Mouse (Mus musculus): Measurements from ENCODE around the gene Ypel4. TPM values are rescaled to one million over a fixed set of nuclear protein-coding genes. Genes with fewer than 3 reads are reported as not detected.

Gene Ypel4
- total RNA-seq, 1 experiment: 0.89 TPM

- no peak overlapping the region for H3K27ac ChIP-seq (ENCODE audit: insufficient read depth, low read depth, low read length, poor library complexity, severe bottlenecking)
- H3K4me1 ChIP-seq (ENCODE audit: control insufficient read depth in 2 of 2, insufficient read depth in 2 of 2, low read length in 2 of 2, poor library complexity in 1 of 2): peaks cover 3 to 25% of the 10 kb centered on the region in 2 experiments; a peak in 3 of 4 replicates
- no peaks in the 10 kb centered on the region for H3K9me3 ChIP-seq (ENCODE audit: control insufficient read depth, insufficient read depth, low read depth, low read length)
- H3K36me3 ChIP-seq (ENCODE audit: control insufficient read depth, insufficient read depth, low read length, poor library complexity, severe bottlenecking): no peaks in the 10 kb centered on the region
- in situ Hi-C loops (cut with MboI; ENCODE audit: low sequenced_read_pairs in 2 of 2, unreplicated experiment in 2 of 2): no loop called here
- no peak for DNase-seq (ENCODE audit: low read depth, low spot score)
- no peak overlapping the region for H3K9ac ChIP-seq (ENCODE audit: insufficient read depth, low read depth, low read length, poor library complexity, severe bottlenecking)
- H3K4me3 ChIP-seq (ENCODE audit: insufficient read depth in 1 of 2, low read depth in 1 of 2, low read length in 2 of 2, poor library complexity in 1 of 2, severe bottlenecking in 1 of 2): no peak overlapping the region
- no peak for TF ChIP-seq MAFK (IDR thresholded peaks at IDR 0.05; ENCODE audit: insufficient read depth, low read depth, low read length)
- no peak for TF ChIP-seq CHD2 (IDR thresholded peaks at IDR 0.05; ENCODE audit: low read depth, low read length)
- TF ChIP-seq ZC3H11A (IDR thresholded peaks at IDR 0.05; ENCODE audit: borderline replicate concordance, low read depth, low read length): no peak
- no peak for TF ChIP-seq HCFC1 (IDR thresholded peaks at IDR 0.05; ENCODE audit: borderline replicate concordance, insufficient read depth, low read length)
- no peak for TF ChIP-seq ZNF384 (IDR thresholded peaks at IDR 0.05; ENCODE audit: low read depth, low read length)
Measured at GRCm38 (mm10) chr2:84732394-84732793, 1.5 kb upstream of the Ypel4 start.

- H3K4me3 ChIP-seq (ENCODE audit: insufficient read depth in 1 of 2, low read depth in 1 of 2, low read length in 2 of 2, poor library complexity in 1 of 2, severe bottlenecking in 1 of 2): peak overlapping the region; percentile 47 to 61
- peaks cover 4 to 29% of the 10 kb centered on the region in 2 experiments; a peak in 3 of 4 replicates for H3K4me1 ChIP-seq (ENCODE audit: control insufficient read depth in 2 of 2, insufficient read depth in 2 of 2, low read length in 2 of 2, poor library complexity in 1 of 2)
- H3K9me3 ChIP-seq (ENCODE audit: control insufficient read depth, insufficient read depth, low read depth, low read length): no peaks in the 10 kb centered on the region
- no peak overlapping the region for H3K27ac ChIP-seq (ENCODE audit: insufficient read depth, low read depth, low read length, poor library complexity, severe bottlenecking)
- no peak for TF ChIP-seq ZC3H11A (IDR thresholded peaks at IDR 0.05; ENCODE audit: borderline replicate concordance, low read depth, low read length)
- no peak for TF ChIP-seq CHD2 (IDR thresholded peaks at IDR 0.05; ENCODE audit: low read depth, low read length)
- TF ChIP-seq MAFK (IDR thresholded peaks at IDR 0.05; ENCODE audit: insufficient read depth, low read depth, low read length): no peak
- no peak for TF ChIP-seq ZNF384 (IDR thresholded peaks at IDR 0.05; ENCODE audit: low read depth, low read length)
- no peak for TF ChIP-seq HCFC1 (IDR thresholded peaks at IDR 0.05; ENCODE audit: borderline replicate concordance, insufficient read depth, low read length)
- in situ Hi-C loops (cut with MboI; ENCODE audit: low sequenced_read_pairs in 2 of 2, unreplicated experiment in 2 of 2): no loop called here
- peak overlapping the region; percentile 47; the same call in 1 of the 2 replicates for H3K9ac ChIP-seq (ENCODE audit: insufficient read depth, low read depth, low read length, poor library complexity, severe bottlenecking)
- H3K36me3 ChIP-seq (ENCODE audit: control insufficient read depth, insufficient read depth, low read length, poor library complexity, severe bottlenecking): no peaks in the 10 kb centered on the region
- no peak for DNase-seq (ENCODE audit: low read depth, low spot score)
Measured at GRCm38 (mm10) chr2:84734351-84734864, 550 bp downstream of the Ypel4 start.

GRCm38 (mm10) chr2:84734919-84735318, 1.1 kb downstream of the Ypel4 start:
- TF ChIP-seq ZC3H11A (IDR thresholded peaks at IDR 0.05; ENCODE audit: borderline replicate concordance, low read depth, low read length) (no peak), CHD2 (IDR thresholded peaks at IDR 0.05; ENCODE audit: low read depth, low read length) (no peak), MAFK (IDR thresholded peaks at IDR 0.05; ENCODE audit: insufficient read depth, low read depth, low read length) (no peak), ZNF384 (IDR thresholded peaks at IDR 0.05; ENCODE audit: low read depth, low read length) (no peak), HCFC1 (IDR thresholded peaks at IDR 0.05; ENCODE audit: borderline replicate concordance, insufficient read depth, low read length) (no peak)
- peaks cover 4 to 29% of the 10 kb centered on the region in 2 experiments; a peak in 3 of 4 replicates for H3K4me1 ChIP-seq (ENCODE audit: control insufficient read depth in 2 of 2, insufficient read depth in 2 of 2, low read length in 2 of 2, poor library complexity in 1 of 2)
- H3K9me3 ChIP-seq (ENCODE audit: control insufficient read depth, insufficient read depth, low read depth, low read length): no peaks in the 10 kb centered on the region
- no peak for DNase-seq (ENCODE audit: low read depth, low spot score)
- in situ Hi-C loops (cut with MboI; ENCODE audit: low sequenced_read_pairs in 2 of 2, unreplicated experiment in 2 of 2): no loop called here
- no peaks in the 10 kb centered on the region for H3K36me3 ChIP-seq (ENCODE audit: control insufficient read depth, insufficient read depth, low read length, poor library complexity, severe bottlenecking)
- H3K4me3 ChIP-seq (ENCODE audit: insufficient read depth in 1 of 2, low read depth in 1 of 2, low read length in 2 of 2, poor library complexity in 1 of 2, severe bottlenecking in 1 of 2): peak overlapping the region in 1 of 2 experiments; percentile 32; a peak in 1 of 4 replicates
- no peak overlapping the region for H3K9ac ChIP-seq (ENCODE audit: insufficient read depth, low read depth, low read length, poor library complexity, severe bottlenecking)
- H3K27ac ChIP-seq (ENCODE audit: insufficient read depth, low read depth, low read length, poor library complexity, severe bottlenecking): no peak overlapping the region

- DNase-seq (ENCODE audit: low read depth, low spot score): no peak
- Histone ChIP-seq H3K36me3 (ENCODE audit: control insufficient read depth, insufficient read depth, low read length, poor library complexity, severe bottlenecking) (peaks cover 3% of the 10 kb centered on the region; the same call in 1 of the 2 replicates), H3K27ac (ENCODE audit: insufficient read depth, low read depth, low read length, poor library complexity, severe bottlenecking) (no peak overlapping the region), H3K4me1 (ENCODE audit: control insufficient read depth in 2 of 2, insufficient read depth in 2 of 2, low read length in 2 of 2, poor library complexity in 1 of 2) (peaks cover 4 to 32% of the 10 kb centered on the region in 2 experiments; a peak in 3 of 4 replicates), H3K9ac (ENCODE audit: insufficient read depth, low read depth, low read length, poor library complexity, severe bottlenecking) (no peak overlapping the region), H3K9me3 (ENCODE audit: control insufficient read depth, insufficient read depth, low read depth, low read length) (no peaks in the 10 kb centered on the region), H3K4me3 (ENCODE audit: insufficient read depth in 1 of 2, low read depth in 1 of 2, low read length in 2 of 2, poor library complexity in 1 of 2, severe bottlenecking in 1 of 2) (no peak overlapping the region)
- in situ Hi-C loops (cut with MboI; ENCODE audit: low sequenced_read_pairs in 2 of 2, unreplicated experiment in 2 of 2): no loop called here
- no peak for TF ChIP-seq ZC3H11A (IDR thresholded peaks at IDR 0.05; ENCODE audit: borderline replicate concordance, low read depth, low read length)
- TF ChIP-seq CHD2 (IDR thresholded peaks at IDR 0.05; ENCODE audit: low read depth, low read length): no peak
- TF ChIP-seq ZNF384 (IDR thresholded peaks at IDR 0.05; ENCODE audit: low read depth, low read length): no peak
- no peak for TF ChIP-seq MAFK (IDR thresholded peaks at IDR 0.05; ENCODE audit: insufficient read depth, low read depth, low read length)
- TF ChIP-seq HCFC1 (IDR thresholded peaks at IDR 0.05; ENCODE audit: borderline replicate concordance, insufficient read depth, low read length): no peak
Measured at GRCm38 (mm10) chr2:84735346-84735920, 1.6 kb downstream of the Ypel4 start.

All from ES-E14 (cell line).